Mouse (Mus musculus) right cerebral cortex, postnatal 14 days (tissue): ENCODE measurements around the gene Gm10181.
"Not testable (repeated sequence)": the region's sequence is repeated elsewhere in the genome, so short reads cannot be mapped to it uniquely, and the experiment has no call there.

Source experiments
- DNase-seq: peaks from one replicate; pipeline ENCODE4 v3.0.0; 2022

Gene Gm10181

GRCm38 (mm10) chr9:25089122-25089521 is at the start of gene Gm10181:
Gene Gm10181, plus strand, starts transcription at chr9:25089422.
- DNase-seq: no peak

DNA sequence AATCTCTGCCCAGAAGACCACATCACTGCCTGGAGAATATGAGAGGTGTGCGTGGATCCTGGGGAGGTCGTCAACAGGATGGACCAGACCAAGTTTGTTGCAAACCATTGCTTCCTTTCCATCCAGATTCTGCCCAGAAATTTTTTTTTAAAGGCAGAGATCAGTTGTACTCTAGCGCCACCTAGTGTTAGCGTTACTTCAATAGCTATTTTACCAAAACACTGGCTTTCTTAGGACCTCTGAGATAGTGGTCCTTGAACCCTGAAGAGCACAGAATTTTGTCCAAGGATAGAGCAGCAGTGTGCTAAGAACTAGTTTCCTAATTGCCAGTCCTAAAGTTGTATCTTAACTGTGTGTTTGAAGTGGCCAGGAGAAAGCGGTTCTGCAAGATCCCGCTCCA is 47.6 kb upstream of the Gm10181 start:
- DNase-seq: no peak

DNA sequence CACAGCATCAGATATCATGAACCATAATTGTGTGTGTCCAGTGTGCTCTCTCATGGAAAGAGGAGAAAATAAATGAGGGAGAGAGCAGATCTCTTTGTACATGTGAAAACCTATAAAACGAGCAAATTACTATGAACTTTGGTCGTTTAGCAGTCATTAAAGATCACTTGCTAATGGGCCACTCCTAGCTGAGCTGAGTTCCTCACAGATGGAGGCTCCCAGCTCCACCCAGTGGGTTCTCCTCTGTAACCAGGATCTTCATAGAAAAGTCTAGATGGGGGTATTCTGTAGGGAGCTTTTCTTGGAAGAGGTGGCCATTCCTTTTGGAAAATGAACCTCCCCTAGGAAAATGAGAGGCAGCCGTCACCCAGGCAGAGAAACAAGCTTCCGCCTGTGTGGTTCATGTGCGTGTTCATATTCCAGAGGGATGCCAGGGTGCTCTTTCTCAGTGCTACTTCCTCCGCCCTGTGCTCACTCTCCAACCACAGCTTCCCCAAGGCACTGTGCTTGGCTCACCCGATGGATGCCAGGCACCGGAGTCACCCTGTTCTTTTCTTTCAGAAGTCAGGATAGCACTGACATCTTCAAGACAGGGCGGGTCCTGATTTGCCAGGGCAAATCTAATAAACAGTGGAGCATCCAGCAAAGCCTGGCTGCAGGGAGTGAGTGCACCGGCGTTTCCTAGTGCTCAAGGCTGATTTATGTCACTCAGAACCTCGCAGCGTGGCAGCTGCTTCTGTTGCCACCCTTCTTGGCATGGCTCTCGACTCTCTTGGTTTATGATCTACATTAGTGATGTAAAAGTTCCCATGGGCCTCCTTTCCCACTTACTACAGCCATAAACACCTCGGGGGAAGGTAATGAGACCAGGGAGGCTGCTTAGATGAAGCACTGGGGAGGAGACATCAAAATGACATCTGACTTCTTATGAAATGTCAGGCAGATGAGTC is 46.8 kb upstream of the Gm10181 start:
- no peak for DNase-seq

GRCm38 (mm10) chr9:25044325-25044724 is 44.9 kb upstream of the Gm10181 start:
- DNase-seq: no peak

DNA sequence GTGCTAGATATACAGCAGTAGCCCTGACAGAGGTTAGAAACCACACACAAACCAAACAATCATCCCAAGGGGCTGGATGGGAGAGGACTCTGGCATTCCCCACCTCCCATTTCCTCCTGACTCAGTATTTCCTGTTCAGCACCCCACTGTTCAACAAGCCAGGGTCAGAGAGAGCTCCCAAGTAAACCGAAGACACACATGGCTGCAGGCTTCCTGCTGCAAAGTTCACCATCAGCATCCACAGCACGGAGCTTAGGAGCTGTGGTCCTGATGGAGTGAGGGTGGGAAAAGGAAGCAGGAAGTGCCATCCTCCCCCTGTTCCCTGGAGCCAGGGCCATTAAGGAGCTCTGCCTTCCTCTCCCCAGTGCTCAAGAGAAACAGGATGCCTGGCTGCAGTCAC is 40.9 kb upstream of the Gm10181 start:
- no peak for DNase-seq

GRCm38 (mm10) chr9:25048940-25049339 is 40.3 kb upstream of the Gm10181 start:
- DNase-seq: no peak

- DNase-seq: no peak
Observed at GRCm38 (mm10) chr9:25051901-25052300, 37.3 kb upstream of the Gm10181 start.

GRCm38 (mm10) chr9:25055650-25056376 is 33.4 kb upstream of the Gm10181 start:
- no peak for DNase-seq

DNA sequence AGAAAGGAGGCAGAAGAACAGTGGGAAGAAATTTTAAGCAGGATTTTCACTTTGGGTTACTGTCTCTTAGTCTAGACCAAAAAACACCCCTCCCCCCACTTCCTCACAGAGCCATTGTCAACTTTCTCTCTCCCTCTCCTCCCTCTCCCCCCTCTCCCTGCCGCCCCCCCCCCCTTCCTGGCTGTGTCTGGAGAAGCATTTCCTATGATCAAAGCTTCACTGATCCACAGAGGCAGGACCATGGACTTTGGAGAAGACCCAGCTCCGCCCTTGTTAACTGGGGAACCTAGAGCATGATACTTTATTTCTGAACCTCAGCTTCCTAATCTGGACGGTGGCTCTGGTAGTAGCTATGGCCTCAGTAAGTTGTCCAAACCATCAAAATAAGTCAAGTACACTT is 30.5 kb upstream of the Gm10181 start:
- no peak for DNase-seq

DNA sequence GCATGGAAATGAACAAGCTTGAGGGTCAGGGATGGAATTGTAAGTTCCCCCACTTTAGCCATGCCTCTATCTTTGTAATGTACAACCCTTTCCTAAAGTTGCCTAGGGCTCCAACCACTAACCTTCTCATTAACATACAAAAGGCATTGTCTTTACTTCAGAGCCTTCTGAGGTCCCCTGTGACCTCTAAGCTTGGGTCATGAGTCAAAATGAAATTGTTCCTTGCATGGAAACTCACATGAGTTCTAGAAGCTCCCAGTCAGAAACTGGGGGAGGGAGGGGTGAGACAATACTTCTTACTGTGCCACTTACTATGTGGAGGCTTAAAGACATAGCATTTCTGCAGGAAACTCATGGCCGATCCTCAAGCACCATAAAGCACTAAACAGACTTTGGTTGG is 16.6 kb upstream of the Gm10181 start:
- no peak for DNase-seq

DNA sequence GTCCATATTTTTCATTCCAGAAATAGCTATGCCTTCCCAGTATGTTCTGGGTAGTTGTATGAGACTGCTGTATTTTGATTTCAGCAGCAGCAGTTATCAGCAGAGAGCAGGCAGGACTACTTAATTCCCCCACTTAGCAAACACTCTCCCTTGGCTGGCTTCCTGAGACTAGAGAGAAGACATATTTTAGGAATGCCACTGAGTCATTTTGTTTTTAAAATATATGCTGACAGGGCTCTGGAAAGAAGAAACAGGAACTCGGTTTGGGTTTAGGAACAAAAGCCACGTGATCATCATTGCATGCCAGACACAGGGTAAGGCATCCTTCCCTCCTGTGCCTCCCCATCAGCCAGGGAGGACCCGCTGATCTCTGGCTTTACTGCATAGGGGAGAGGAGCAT is 13.2 kb upstream of the Gm10181 start:
- no peak for DNase-seq

GRCm38 (mm10) chr9:25076505-25076904 is 12.7 kb upstream of the Gm10181 start:
- no peak for DNase-seq

- DNase-seq: no peak
Observed at GRCm38 (mm10) chr9:25090853-25091252, 1.6 kb downstream of the Gm10181 start.

DNA sequence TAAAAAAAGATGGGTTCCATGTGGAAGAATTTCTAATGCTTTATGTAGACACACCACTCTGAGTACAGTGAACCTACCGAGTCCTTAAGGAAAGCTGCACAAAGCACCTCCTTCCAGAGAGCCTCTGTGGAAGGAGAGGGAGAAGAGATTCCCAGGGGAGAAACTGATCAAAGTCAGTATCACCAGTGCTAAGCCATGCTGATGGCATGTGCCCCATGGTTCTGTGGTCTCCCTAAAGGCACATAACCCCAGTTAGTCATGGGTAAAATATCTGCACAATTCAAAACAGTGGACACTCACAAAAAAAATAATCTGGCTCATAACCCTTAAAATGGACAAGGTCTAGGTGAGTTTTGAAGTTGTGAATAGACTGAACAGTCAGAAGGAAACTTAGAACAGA is 13.7 kb downstream of the Gm10181 start:
- no peak for DNase-seq

GRCm38 (mm10) chr9:25104638-25105037 is 15.4 kb downstream of the Gm10181 start:
- DNase-seq: no peak

DNA sequence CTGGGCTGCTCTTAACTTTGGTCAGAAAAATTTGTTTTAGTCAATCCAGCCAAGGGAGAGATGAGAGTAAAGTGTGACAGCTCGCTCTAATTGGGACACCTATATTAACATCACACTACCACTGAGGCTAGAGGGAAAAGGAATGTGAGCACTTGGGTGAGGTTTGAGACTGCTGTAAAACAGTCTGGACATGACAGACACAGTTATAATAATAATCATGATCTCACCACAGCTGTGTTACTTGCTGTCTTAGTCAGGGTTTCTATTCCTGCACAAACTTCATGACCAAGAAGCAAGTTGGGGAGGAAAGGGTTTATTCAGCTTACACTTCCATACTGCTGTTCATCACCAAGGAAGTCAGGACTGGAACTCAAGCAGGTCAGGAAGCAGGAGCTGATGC is 34.4 kb downstream of the Gm10181 start:
- not testable (repeated sequence) for DNase-seq

DNA sequence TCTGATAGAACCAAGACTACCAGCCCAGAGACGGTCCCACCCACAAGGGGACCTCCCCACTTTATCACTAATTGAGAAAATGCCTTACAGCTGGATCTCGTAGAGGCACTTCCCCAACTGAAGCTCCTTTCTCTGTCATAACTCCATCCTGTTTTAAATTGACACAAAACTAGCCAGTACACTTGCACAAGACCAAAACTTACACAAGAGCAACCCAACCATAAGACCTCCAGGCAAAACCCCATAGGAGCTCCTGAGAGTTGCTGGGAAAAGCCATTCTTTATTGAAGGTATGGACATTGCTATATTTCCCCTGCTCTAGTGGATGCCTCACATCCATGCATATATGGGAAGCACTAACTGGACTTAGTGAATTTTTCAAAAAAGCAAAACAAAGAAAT is 34.8 kb downstream of the Gm10181 start:
- DNase-seq: no peak

DNA sequence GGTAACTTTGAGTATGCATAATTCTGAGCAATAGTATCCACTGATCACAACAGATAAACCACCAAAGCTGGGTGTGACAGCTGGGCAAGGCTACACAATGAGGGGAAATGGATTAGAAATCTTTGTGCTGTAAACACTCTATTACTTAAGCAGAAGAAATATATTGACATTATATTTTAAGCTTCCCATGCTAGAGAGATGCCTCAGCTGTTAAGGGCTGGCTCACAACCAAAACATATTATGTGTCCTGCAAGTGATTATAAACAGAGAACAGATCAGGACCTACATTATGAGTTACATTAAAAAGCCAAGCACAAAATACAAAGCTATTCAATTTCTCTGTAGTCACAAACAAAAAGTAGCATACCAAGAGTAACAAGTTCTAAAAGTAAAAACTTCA is 43.0 kb downstream of the Gm10181 start:
- no peak for DNase-seq

- DNase-seq: no peak
Observed at GRCm38 (mm10) chr9:25132920-25133319, 43.7 kb downstream of the Gm10181 start.

GRCm38 (mm10) chr9:25138900-25139299 is 49.7 kb downstream of the Gm10181 start:
- no peak for DNase-seq
